Mouse (Mus musculus) kidney, embryonic 14.5 days (tissue): ENCODE measurements at regions not wholly inside any gene's neighbourhood (a gene's known extent, or its start where the extent isn't known, plus 50 kb on each side); places are given as distances from the start of the nearest gene placed in this dataset.

Source experiments
- ATAC-seq: fragments of 200-750 bp; cut with Nextera tagmentation; 2 replicates; pipeline ENCODE4 v1.8.0; 2017; ENCODE audit warnings: moderate number of reproducible peaks, mild to moderate bottlenecking, moderate TSS enrichment, moderate library complexity; ENCODE audit not compliant: low FRiP score, low TSS enrichment
- H3K27ac ChIP-seq: fragments of 300-500 bp; sonication (generic); 2 replicates; pipeline ENCODE4 v1.5.1; 2014; ENCODE audit warnings: low read depth, mild to moderate bottlenecking, low read length, moderate library complexity, mixed read lengths
- H3K27me3 ChIP-seq: fragments of 300-500 bp; sonication (generic); 2 replicates; pipeline ENCODE4 v1.6.1; 2014; ENCODE audit warnings: mild to moderate bottlenecking, low read length; ENCODE audit not compliant: control insufficient read depth, insufficient read depth
- H3K36me3 ChIP-seq: fragments of 300-500 bp; sonication (generic); 2 replicates; pipeline ENCODE4 v1.6.1; 2014; ENCODE audit warnings: low read length, mixed read lengths; ENCODE audit not compliant: control insufficient read depth, insufficient read depth
- H3K4me1 ChIP-seq: fragments of 300-500 bp; sonication (generic); 2 replicates; pipeline ENCODE4 v1.6.1; 2014; ENCODE audit warnings: low read length, mixed read lengths; ENCODE audit not compliant: control insufficient read depth, insufficient read depth
- H3K4me2 ChIP-seq: fragments of 300-500 bp; sonication (generic); replicated peaks from 2 replicates; pipeline ENCODE4 v1.6.1; 2014; ENCODE audit warnings: low read depth, mild to moderate bottlenecking, low read length
- H3K4me3 ChIP-seq: fragments of 300-500 bp; sonication (generic); 2 replicates; pipeline ENCODE4 v1.5.1; 2014; ENCODE audit warnings: mild to moderate bottlenecking, low read length
- H3K9ac ChIP-seq: fragments of 300-500 bp; sonication (generic); 2 replicates; pipeline ENCODE4 v1.6.1; 2014; ENCODE audit warnings: low read depth, mild to moderate bottlenecking, low read length, moderate library complexity
- H3K9me3 ChIP-seq: fragments of 300-500 bp; sonication (generic); 2 replicates; pipeline ENCODE4 v1.6.1; 2016; ENCODE audit warnings: low read length; ENCODE audit not compliant: control insufficient read depth
- WGBS: fragments of 180-500 bp; shearing (Covaris S2); extraction: QIAGEN DNeasy Blood & Tissue Kit; methylation state at CpG from one replicate; pipeline ENCODE4 v1.1.7; 2014; 5-methylcytosine and 5-hydroxymethylcytosine counted together

DNA sequence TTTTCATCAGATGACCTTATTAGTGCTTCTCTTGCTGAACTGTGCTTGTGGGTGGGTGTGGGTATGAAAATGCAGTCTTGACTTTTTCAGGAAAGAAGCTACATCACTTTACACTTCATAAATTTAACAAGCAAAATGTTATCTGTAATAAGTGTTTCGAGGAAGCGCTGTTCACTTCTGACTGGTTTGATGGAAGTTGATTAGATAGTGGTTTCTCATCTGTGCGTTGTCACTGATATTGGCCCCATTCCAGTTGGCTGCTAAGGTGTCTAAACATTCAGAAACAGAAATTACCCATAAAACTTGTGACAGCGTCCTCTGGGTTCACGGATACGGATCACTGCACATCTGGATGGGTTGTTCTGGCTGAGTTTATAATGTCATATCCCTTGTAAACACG, 159.8 kb upstream of the Slc7a11 start:
- Histone ChIP-seq H3K4me2 (no peak overlapping the region), H3K4me3 (no peak overlapping the region), H3K4me1 (peaks cover 7% of the 10 kb centered on the region), H3K27ac (no peak overlapping the region), H3K36me3 (no peaks in the 10 kb centered on the region), H3K27me3 (no peaks in the 10 kb centered on the region), H3K9me3 (no peaks in the 10 kb centered on the region), H3K9ac (no peak overlapping the region)
- 33% methylated on average over 7 of the region's 7 CpGs for WGBS
- ATAC-seq, result no peak

- no peak overlapping the region for H3K4me3 ChIP-seq
- no peaks in the 10 kb centered on the region for H3K36me3 ChIP-seq
- H3K4me1 ChIP-seq, result no peaks in the 10 kb centered on the region
- H3K9ac ChIP-seq, result no peak overlapping the region
- no peaks in the 10 kb centered on the region for H3K27me3 ChIP-seq
- peaks cover 7% of the 10 kb centered on the region for H3K9me3 ChIP-seq
- no peak overlapping the region for H3K27ac ChIP-seq
- H3K4me2 ChIP-seq, result no peak overlapping the region
- no peak for ATAC-seq
- WGBS, result 94% methylated on average over 1 of the region's 1 CpGs
These were observed 152.3 kb upstream of the Slc7a11 start for GRCm38 (mm10) chr3:50595732-50596131.

DNA sequence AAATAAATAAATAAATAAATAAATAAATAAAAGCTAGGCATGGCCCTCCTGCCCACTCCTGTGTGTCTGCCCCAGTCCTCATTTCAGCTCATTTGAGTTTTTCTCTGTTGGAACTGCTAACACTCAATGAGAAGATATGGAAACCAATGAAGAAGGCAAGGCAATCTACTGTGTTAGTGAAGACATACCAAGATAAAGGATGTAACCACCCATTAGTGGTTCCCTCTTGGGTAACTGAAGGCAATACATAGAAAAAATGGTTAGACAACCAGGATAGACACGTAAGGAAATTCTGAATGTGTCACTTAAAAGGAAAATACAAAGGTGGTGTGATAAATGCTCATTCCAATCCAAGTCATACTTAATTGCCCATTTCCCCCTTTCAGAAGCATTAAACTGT, 140.9 kb upstream of the Slc7a11 start:
- H3K4me2 ChIP-seq, result no peak overlapping the region
- no peaks in the 10 kb centered on the region for H3K36me3 ChIP-seq
- H3K4me3 ChIP-seq, result no peak overlapping the region
- H3K27ac ChIP-seq, result no peak overlapping the region
- no peaks in the 10 kb centered on the region for H3K9me3 ChIP-seq
- no peaks in the 10 kb centered on the region for H3K27me3 ChIP-seq
- ATAC-seq, result no peak
- no peaks in the 10 kb centered on the region for H3K4me1 ChIP-seq
- no peak overlapping the region for H3K9ac ChIP-seq
- WGBS, result 89% methylated on average over 1 of the region's 1 CpGs

DNA sequence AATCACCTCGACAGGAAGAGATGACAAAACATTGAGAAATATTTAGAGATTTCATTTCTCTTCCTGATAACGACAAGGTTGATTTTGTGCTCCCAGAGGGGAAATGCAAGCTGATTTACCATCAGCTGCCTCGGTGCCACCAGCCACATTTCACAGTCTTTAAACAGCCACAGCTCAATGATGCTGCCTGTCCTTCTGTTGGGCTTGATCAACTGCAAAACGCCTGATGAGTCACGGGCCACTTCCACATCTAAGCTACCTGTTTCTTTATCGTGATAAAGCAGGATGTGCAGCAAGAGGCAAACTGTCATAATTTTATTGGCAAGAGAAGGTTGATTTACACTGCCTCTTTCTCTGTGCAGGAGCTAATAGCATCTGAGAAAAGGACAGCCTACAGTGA, 140.1 kb upstream of the Slc7a11 start:
- Histone ChIP-seq H3K4me3 (no peak overlapping the region), H3K9me3 (no peaks in the 10 kb centered on the region), H3K4me1 (no peaks in the 10 kb centered on the region), H3K36me3 (no peaks in the 10 kb centered on the region), H3K4me2 (no peak overlapping the region), H3K27me3 (no peaks in the 10 kb centered on the region), H3K9ac (no peak overlapping the region), H3K27ac (no peak overlapping the region)
- no peak for ATAC-seq
- WGBS, result 41% methylated on average over 6 of the region's 6 CpGs

GRCm38 (mm10) chr3:50574388-50574787, 131.0 kb upstream of the Slc7a11 start:
- Histone ChIP-seq H3K4me3 (no peak overlapping the region), H3K9ac (no peak overlapping the region), H3K27ac (no peak overlapping the region), H3K4me1 (no peaks in the 10 kb centered on the region), H3K4me2 (no peak overlapping the region), H3K27me3 (no peaks in the 10 kb centered on the region), H3K9me3 (no peaks in the 10 kb centered on the region), H3K36me3 (no peaks in the 10 kb centered on the region)
- no peak for ATAC-seq
- WGBS, result 97% methylated on average over 9 of the region's 9 CpGs

DNA sequence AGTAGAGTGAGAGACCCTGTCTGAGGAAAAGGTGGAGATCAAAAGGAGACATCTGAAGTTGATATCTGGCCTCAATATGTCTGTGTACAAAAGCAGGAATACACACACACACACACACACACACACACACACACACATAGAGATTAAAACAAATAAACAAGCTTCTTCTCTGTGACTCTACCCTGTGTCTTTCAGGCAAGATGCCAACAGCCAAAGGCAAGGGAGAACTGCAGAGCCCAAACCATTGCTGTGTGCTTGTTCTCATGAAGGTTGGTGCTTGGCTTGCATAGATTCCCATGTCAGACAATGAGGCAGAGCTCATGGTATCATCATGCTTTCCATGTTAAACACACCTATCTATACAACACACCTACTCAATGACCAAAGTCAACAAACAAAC, 126.6 kb upstream of the Slc7a11 start:
- no peak for ATAC-seq
- H3K27ac ChIP-seq, result no peak overlapping the region
- H3K9me3 ChIP-seq, result no peaks in the 10 kb centered on the region
- no peaks in the 10 kb centered on the region for H3K36me3 ChIP-seq
- H3K4me3 ChIP-seq, result no peak overlapping the region
- H3K4me1 ChIP-seq, result no peaks in the 10 kb centered on the region
- H3K27me3 ChIP-seq, result no peaks in the 10 kb centered on the region
- H3K9ac ChIP-seq, result no peak overlapping the region
- no peak overlapping the region for H3K4me2 ChIP-seq

DNA sequence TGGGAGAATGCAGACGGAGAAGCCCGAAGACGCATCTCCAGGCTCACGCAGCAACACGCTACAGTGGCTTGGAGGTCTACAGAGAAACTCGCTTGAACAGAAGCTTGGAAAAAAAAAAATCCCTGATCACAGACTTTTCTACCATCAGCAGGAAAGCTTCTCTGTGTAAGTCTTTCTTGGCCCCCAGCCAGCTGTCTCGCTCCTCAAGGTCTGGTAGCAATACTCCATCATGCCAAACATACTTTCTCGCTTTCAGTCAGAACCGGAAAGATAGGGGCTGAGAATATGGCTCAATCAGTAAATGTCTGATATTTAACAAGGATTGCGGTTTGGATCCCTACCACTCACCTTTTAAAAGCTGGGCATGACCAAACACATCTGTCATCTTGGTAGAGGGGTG, 126.2 kb upstream of the Slc7a11 start:
- WGBS, result 88% methylated on average over 10 of the region's 10 CpGs
- no peaks in the 10 kb centered on the region for H3K4me1 ChIP-seq
- no peak overlapping the region for H3K4me3 ChIP-seq
- H3K9ac ChIP-seq, result no peak overlapping the region
- no peak overlapping the region for H3K4me2 ChIP-seq
- H3K27me3 ChIP-seq, result no peaks in the 10 kb centered on the region
- H3K36me3 ChIP-seq, result no peaks in the 10 kb centered on the region
- no peaks in the 10 kb centered on the region for H3K9me3 ChIP-seq
- ATAC-seq, result no peak
- no peak overlapping the region for H3K27ac ChIP-seq

DNA sequence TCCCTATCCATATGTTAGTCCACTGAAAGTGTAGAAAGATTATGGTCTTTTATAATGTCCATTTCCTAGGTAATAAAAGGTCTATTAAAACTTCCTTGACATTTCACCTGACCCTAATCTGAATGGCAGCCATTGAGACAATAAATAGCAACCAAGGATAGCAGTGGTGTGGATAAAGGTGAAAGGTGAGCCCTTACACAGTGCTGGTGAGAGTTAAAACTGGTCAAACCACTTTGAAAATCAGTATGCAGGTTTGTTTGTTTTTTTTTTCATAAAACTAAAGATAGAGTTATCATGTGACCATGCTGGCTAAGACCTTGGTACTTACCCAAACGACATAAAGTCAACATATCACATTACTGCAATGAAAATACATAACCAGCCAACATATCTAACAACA, 110.7 kb upstream of the Slc7a11 start:
- H3K9me3 ChIP-seq, result no peaks in the 10 kb centered on the region
- no peak overlapping the region for H3K9ac ChIP-seq
- H3K27me3 ChIP-seq, result no peaks in the 10 kb centered on the region
- H3K4me2 ChIP-seq, result no peak overlapping the region
- no peaks in the 10 kb centered on the region for H3K4me1 ChIP-seq
- H3K27ac ChIP-seq, result no peak overlapping the region
- no peak overlapping the region for H3K4me3 ChIP-seq
- ATAC-seq, result no peak
- no peaks in the 10 kb centered on the region for H3K36me3 ChIP-seq
- WGBS, result 21% methylated on average over 1 of the region's 1 CpGs

- no peak for ATAC-seq
- no peak overlapping the region for H3K4me3 ChIP-seq
- no peak overlapping the region for H3K4me2 ChIP-seq
- H3K36me3 ChIP-seq, result no peaks in the 10 kb centered on the region
- WGBS, result 91% methylated on average over 4 of the region's 4 CpGs
- H3K9ac ChIP-seq, result no peak overlapping the region
- H3K4me1 ChIP-seq, result no peaks in the 10 kb centered on the region
- H3K9me3 ChIP-seq, result no peaks in the 10 kb centered on the region
- no peaks in the 10 kb centered on the region for H3K27me3 ChIP-seq
- no peak overlapping the region for H3K27ac ChIP-seq
These were observed 105.2 kb upstream of the Slc7a11 start for GRCm38 (mm10) chr3:50548568-50548967.

DNA sequence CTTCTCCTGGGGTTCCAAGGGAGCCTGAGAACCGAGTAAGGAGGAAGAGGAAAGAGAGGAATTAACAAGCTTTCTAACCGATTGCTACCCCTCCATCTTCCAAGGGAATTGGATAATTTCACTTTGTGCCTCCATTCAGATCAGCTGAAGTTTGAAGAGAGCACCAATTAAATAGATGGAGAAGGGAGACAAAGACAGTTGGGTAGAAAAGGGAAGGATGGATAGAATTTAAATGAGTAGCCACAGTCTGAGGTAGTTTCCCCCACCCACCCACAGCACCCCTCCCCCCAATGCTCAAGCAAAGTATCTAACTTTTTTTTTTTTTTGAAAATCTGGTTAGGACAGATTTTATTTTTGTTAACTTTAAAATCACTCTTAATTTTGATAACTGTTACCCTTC, 87.2 kb upstream of the Slc7a11 start:
- no peak for ATAC-seq
- WGBS, result 58% methylated on average over 2 of the region's 2 CpGs
- Histone ChIP-seq H3K9ac (no peak overlapping the region), H3K9me3 (peaks cover 3% of the 10 kb centered on the region; the same call in 1 of the 2 replicates), H3K27me3 (no peaks in the 10 kb centered on the region), H3K36me3 (no peaks in the 10 kb centered on the region), H3K27ac (no peak overlapping the region), H3K4me3 (no peak overlapping the region), H3K4me2 (no peak overlapping the region), H3K4me1 (no peaks in the 10 kb centered on the region)
